Mouse (Mus musculus): ENCODE data around the gene Tmem87b. TPM values are rescaled to one million over a fixed set of nuclear protein-coding genes. Genes with fewer than 3 reads are reported as not detected.

The Tmem87b gene
- polyA plus RNA-seq, 1 experiment from 2014 or later, result 25.3 TPM

DNA sequence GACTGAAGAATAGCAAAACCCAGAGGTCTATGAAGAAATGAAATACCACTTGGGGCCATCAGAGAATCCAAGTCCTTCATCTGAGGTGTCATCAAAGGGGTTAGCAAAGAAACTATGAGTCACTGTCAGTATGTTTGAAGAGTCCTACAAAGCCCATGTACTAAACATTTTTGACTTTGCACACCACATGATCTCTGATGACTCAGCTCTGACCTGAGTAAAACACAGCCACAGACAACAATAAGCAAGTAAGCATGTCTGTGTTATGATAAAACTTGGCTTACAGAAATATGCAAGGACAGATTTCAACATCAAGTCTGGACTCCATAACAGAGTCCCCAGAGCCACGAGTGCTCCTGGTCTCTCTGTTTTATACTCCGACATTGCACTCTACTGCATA, 15.1 kb downstream of the Tmem87b start:
- H3K27me3 ChIP-seq (ENCODE audit: control insufficient read depth, insufficient read depth, low read length), result no peaks in the 10 kb centered on the region
- no peaks in the 10 kb centered on the region for H3K4me1 ChIP-seq (ENCODE audit: control insufficient read depth, insufficient read depth, low read length)
- H3K4me2 ChIP-seq (ENCODE audit: low read depth, low read length), result no peak overlapping the region
- no peaks in the 10 kb centered on the region for H3K9me3 ChIP-seq (replicated peaks; ENCODE audit: control insufficient read depth, low read length)
- ATAC-seq (replicated peaks; ENCODE audit: extremely low read depth, insufficient read depth, low FRiP score), result no peak
- H3K4me3 ChIP-seq (ENCODE audit: low read length), result no peak overlapping the region
- H3K27ac ChIP-seq (ENCODE audit: low read length), result no peak overlapping the region
- H3K9ac ChIP-seq (ENCODE audit: low read length), result no peak overlapping the region
- H3K36me3 ChIP-seq (ENCODE audit: control insufficient read depth, insufficient read depth), result peaks cover 43% of the 10 kb centered on the region
- 80% methylated on average over 2 of the region's 2 CpGs for WGBS

DNA sequence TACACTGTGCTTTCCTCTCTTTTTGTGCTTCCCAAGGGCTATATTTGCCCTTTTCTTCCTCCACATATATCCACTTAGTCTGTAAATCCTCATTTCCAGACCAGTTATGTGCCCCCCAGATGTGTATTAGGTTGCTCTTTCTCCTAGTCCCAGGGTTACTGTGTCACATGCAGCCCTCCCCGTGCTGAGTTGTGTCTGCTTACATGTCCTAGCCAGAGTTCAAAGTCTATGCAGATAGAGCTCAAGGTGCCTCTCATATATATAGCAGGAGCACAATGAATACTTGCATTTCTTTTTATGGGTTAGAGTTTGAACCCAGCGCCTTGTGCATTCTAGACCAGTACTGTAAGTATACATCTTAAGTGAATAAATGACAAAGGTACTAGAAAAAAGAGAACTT, 15.5 kb downstream of the Tmem87b start:
- H3K36me3 ChIP-seq (ENCODE audit: control insufficient read depth, insufficient read depth), result peaks cover 43% of the 10 kb centered on the region
- WGBS, result 89% methylated on average over 2 of the region's 2 CpGs

DNA sequence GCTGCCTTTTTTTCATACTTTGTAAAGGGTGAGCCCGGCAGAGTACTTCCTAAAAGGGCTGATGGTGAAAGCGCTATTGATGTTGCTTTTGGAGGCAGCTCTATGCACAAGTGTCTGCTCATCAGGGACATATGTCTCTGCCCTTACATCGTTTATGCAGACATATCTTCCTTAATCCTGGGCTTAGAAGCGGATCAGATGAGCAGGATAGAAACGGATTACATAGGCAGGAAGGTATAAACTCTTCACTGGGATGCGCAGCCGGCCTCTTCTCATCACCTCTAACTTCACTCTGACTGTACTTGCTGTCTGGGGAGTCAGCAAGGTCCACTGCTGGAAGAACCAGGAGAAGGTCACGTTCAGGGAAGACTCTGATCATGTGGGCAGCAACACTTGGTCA, 19.6 kb downstream of the Tmem87b start:
- Histone ChIP-seq H3K27me3 (ENCODE audit: control insufficient read depth, insufficient read depth, low read length) (no peaks in the 10 kb centered on the region), H3K9ac (ENCODE audit: low read length) (no peak overlapping the region), H3K4me2 (ENCODE audit: low read depth, low read length) (no peak overlapping the region), H3K4me1 (ENCODE audit: control insufficient read depth, insufficient read depth, low read length) (no peaks in the 10 kb centered on the region), H3K36me3 (ENCODE audit: control insufficient read depth, insufficient read depth) (peaks cover 27% of the 10 kb centered on the region), H3K27ac (ENCODE audit: low read length) (no peak overlapping the region), H3K4me3 (ENCODE audit: low read length) (no peak overlapping the region), H3K9me3 (replicated peaks; ENCODE audit: control insufficient read depth, low read length) (no peaks in the 10 kb centered on the region)
- ATAC-seq (replicated peaks; ENCODE audit: extremely low read depth, insufficient read depth, low FRiP score), result no peak
- WGBS, result 87% methylated on average over 8 of the region's 8 CpGs

More for the DNA sequence above, 15.5 kb downstream of the Tmem87b start:
- no peaks in the 10 kb centered on the region for H3K9me3 ChIP-seq (replicated peaks; ENCODE audit: control insufficient read depth, low read length)
- no peaks in the 10 kb centered on the region for H3K4me1 ChIP-seq (ENCODE audit: control insufficient read depth, insufficient read depth, low read length)
- ATAC-seq (replicated peaks; ENCODE audit: extremely low read depth, insufficient read depth, low FRiP score), result no peak
- H3K4me2 ChIP-seq (ENCODE audit: low read depth, low read length), result no peak overlapping the region
- no peak overlapping the region for H3K9ac ChIP-seq (ENCODE audit: low read length)
- H3K27ac ChIP-seq (ENCODE audit: low read length), result no peak overlapping the region
- H3K4me3 ChIP-seq (ENCODE audit: low read length), result no peak overlapping the region
- no peaks in the 10 kb centered on the region for H3K27me3 ChIP-seq (ENCODE audit: control insufficient read depth, insufficient read depth, low read length)

DNA sequence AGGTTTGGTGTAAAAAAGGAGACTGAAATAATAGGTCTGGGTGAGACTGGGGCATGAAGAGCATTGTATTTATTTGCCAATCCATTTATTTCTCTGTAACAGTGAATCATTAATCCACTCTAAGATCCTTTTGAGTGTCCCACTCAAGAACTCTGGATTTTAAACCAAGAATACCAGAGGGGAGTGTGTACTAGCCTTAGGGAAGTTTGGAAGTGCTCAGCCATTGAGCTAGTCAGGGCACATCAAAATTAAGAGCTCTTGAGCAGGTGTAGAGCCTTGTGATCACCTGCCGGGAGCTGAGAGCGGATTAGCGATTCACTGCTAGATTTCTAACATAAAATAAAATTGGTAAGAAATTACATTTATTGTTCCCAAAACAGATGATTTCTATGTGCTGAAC, 20.7 kb downstream of the Tmem87b start:
- peaks cover 29% of the 10 kb centered on the region for H3K36me3 ChIP-seq (ENCODE audit: control insufficient read depth, insufficient read depth)
- H3K4me2 ChIP-seq (ENCODE audit: low read depth, low read length), result no peak overlapping the region
- H3K4me3 ChIP-seq (ENCODE audit: low read length), result no peak overlapping the region
- WGBS, result 87% methylated on average over 3 of the region's 3 CpGs
- no peak for ATAC-seq (replicated peaks; ENCODE audit: extremely low read depth, insufficient read depth, low FRiP score)
- H3K9me3 ChIP-seq (replicated peaks; ENCODE audit: control insufficient read depth, low read length), result no peaks in the 10 kb centered on the region
- no peaks in the 10 kb centered on the region for H3K27me3 ChIP-seq (ENCODE audit: control insufficient read depth, insufficient read depth, low read length)
- H3K9ac ChIP-seq (ENCODE audit: low read length), result no peak overlapping the region
- H3K27ac ChIP-seq (ENCODE audit: low read length), result no peak overlapping the region
- H3K4me1 ChIP-seq (ENCODE audit: control insufficient read depth, insufficient read depth, low read length), result no peaks in the 10 kb centered on the region

- Histone ChIP-seq H3K4me2 (ENCODE audit: low read depth, low read length) (no peak overlapping the region), H3K4me3 (ENCODE audit: low read length) (no peak overlapping the region), H3K27ac (ENCODE audit: low read length) (no peak overlapping the region), H3K4me1 (ENCODE audit: control insufficient read depth, insufficient read depth, low read length) (no peaks in the 10 kb centered on the region), H3K9me3 (replicated peaks; ENCODE audit: control insufficient read depth, low read length) (no peaks in the 10 kb centered on the region), H3K27me3 (ENCODE audit: control insufficient read depth, insufficient read depth, low read length) (no peaks in the 10 kb centered on the region), H3K36me3 (ENCODE audit: control insufficient read depth, insufficient read depth) (peaks cover 25% of the 10 kb centered on the region), H3K9ac (ENCODE audit: low read length) (no peak overlapping the region)
- ATAC-seq (replicated peaks; ENCODE audit: extremely low read depth, insufficient read depth, low FRiP score), result no peak
- WGBS, result 66% methylated on average over 2 of the region's 2 CpGs
These were observed 21.6 kb downstream of the Tmem87b start for GRCm38 (mm10) chr2:128839501-128839900.

DNA sequence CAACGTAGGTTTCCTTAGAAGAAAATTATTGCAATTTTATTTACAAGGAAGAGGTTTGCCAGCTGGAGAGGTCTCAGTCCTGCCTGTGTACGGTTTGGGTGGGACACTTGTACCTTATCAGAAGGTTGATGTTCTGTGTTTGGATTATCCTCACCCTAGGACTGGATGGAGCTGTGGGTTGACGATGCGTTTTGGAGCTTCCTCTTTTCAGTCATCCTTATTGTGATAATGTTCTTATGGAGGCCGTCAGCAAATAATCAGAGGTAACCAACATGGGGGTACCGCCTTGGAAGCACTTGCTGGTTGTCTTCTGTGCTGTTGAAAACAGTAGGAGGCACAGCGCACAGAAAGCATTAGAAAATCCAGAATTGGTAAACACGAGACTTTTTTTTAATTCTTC, 24.5 kb downstream of the Tmem87b start:
- ATAC-seq (replicated peaks; ENCODE audit: extremely low read depth, insufficient read depth, low FRiP score), result no peak
- no peak overlapping the region for H3K27ac ChIP-seq (ENCODE audit: low read length)
- H3K9ac ChIP-seq (ENCODE audit: low read length), result no peak overlapping the region
- no peaks in the 10 kb centered on the region for H3K27me3 ChIP-seq (ENCODE audit: control insufficient read depth, insufficient read depth, low read length)
- peaks cover 25% of the 10 kb centered on the region for H3K36me3 ChIP-seq (ENCODE audit: control insufficient read depth, insufficient read depth)
- H3K4me1 ChIP-seq (ENCODE audit: control insufficient read depth, insufficient read depth, low read length), result no peaks in the 10 kb centered on the region
- H3K9me3 ChIP-seq (replicated peaks; ENCODE audit: control insufficient read depth, low read length), result no peaks in the 10 kb centered on the region
- 85% methylated on average over 8 of the region's 8 CpGs for WGBS
- no peak overlapping the region for H3K4me2 ChIP-seq (ENCODE audit: low read depth, low read length)
- no peak overlapping the region for H3K4me3 ChIP-seq (ENCODE audit: low read length)

DNA sequence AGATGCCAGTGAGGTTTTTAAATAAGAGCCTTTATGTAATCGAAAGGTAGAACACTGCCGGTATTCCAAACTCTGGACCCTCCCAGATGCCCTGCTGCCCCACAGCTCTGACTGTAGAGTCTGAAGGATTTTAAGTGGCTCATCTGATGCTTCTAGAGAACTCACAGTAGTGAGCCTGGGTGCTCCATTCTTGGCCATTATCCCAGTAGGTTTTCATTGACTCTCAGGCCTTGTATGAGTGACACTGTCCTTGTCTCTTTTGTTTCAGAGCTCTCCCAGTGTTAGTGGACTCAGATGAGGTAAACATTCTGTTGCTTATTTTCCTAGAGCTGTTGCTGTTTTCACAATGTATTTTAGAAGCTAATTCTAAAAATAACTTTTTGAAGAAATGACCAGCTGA, 32.1 kb downstream of the Tmem87b start:
- H3K4me1 ChIP-seq (ENCODE audit: control insufficient read depth, insufficient read depth, low read length), result peaks cover 13% of the 10 kb centered on the region
- ATAC-seq (replicated peaks; ENCODE audit: extremely low read depth, insufficient read depth, low FRiP score), result peak; percentile 78
- H3K9me3 ChIP-seq (replicated peaks; ENCODE audit: control insufficient read depth, low read length), result no peaks in the 10 kb centered on the region
- H3K4me3 ChIP-seq (ENCODE audit: low read length), result no peak overlapping the region
- H3K36me3 ChIP-seq (ENCODE audit: control insufficient read depth, insufficient read depth), result peaks cover 14% of the 10 kb centered on the region
- H3K4me2 ChIP-seq (ENCODE audit: low read depth, low read length), result no peak overlapping the region
- no peak overlapping the region for H3K9ac ChIP-seq (ENCODE audit: low read length)
- peak overlapping the region; percentile 28 for H3K27ac ChIP-seq (ENCODE audit: low read length)
- WGBS, result 53% methylated on average over 2 of the region's 2 CpGs
- no peaks in the 10 kb centered on the region for H3K27me3 ChIP-seq (ENCODE audit: control insufficient read depth, insufficient read depth, low read length)

- no peaks in the 10 kb centered on the region for H3K4me1 ChIP-seq (ENCODE audit: control insufficient read depth, insufficient read depth, low read length)
- no peak overlapping the region for H3K4me3 ChIP-seq (ENCODE audit: low read length)
- H3K4me2 ChIP-seq (ENCODE audit: low read depth, low read length), result no peak overlapping the region
- ATAC-seq (replicated peaks; ENCODE audit: extremely low read depth, insufficient read depth, low FRiP score), result no peak
- H3K9me3 ChIP-seq (replicated peaks; ENCODE audit: control insufficient read depth, low read length), result no peaks in the 10 kb centered on the region
- H3K36me3 ChIP-seq (ENCODE audit: control insufficient read depth, insufficient read depth), result peaks cover 6% of the 10 kb centered on the region; the same call in 1 of the 2 replicates
- no peak overlapping the region for H3K27ac ChIP-seq (ENCODE audit: low read length)
- 74% methylated on average over 1 of the region's 1 CpGs for WGBS
- no peaks in the 10 kb centered on the region for H3K27me3 ChIP-seq (ENCODE audit: control insufficient read depth, insufficient read depth, low read length)
- H3K9ac ChIP-seq (ENCODE audit: low read length), result no peak overlapping the region
These were observed 38.8 kb downstream of the Tmem87b start for GRCm38 (mm10) chr2:128856673-128857072.

DNA sequence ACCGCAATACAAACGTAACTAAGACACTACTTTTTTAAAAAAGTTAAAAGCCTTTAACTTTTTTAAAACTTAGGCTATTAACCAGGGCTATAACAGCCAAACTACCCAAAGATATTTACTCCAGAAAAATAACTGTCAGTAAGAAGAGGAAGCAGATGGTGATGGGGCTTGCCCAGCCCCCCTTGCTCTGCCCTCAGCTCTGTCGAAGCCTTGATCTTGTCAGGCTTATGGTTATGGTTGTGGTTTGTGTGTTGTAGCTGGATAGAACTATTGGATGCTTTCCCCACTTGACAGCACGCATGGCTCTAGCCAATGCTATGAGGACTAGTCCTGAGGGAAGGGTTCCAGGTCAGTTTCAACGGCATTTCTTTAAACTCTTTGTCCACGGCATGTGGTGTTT, 41.0 kb downstream of the Tmem87b start:
- peaks cover 7% of the 10 kb centered on the region; the same call in 1 of the 2 replicates for H3K27me3 ChIP-seq (ENCODE audit: control insufficient read depth, insufficient read depth, low read length)
- 0 out of 2 replicates have a peak, but pooled peaks cover 2% of the 10 kb centered on the region for H3K4me1 ChIP-seq (ENCODE audit: control insufficient read depth, insufficient read depth, low read length)
- 89% methylated on average over 6 of the region's 6 CpGs for WGBS
- no peaks in the 10 kb centered on the region for H3K36me3 ChIP-seq (ENCODE audit: control insufficient read depth, insufficient read depth)
- no peaks in the 10 kb centered on the region for H3K9me3 ChIP-seq (replicated peaks; ENCODE audit: control insufficient read depth, low read length)
- no peak overlapping the region for H3K27ac ChIP-seq (ENCODE audit: low read length)
- no peak for ATAC-seq (replicated peaks; ENCODE audit: extremely low read depth, insufficient read depth, low FRiP score)
- no peak overlapping the region for H3K9ac ChIP-seq (ENCODE audit: low read length)
- H3K4me2 ChIP-seq (ENCODE audit: low read depth, low read length), result no peak overlapping the region
- no peak overlapping the region for H3K4me3 ChIP-seq (ENCODE audit: low read length)

DNA sequence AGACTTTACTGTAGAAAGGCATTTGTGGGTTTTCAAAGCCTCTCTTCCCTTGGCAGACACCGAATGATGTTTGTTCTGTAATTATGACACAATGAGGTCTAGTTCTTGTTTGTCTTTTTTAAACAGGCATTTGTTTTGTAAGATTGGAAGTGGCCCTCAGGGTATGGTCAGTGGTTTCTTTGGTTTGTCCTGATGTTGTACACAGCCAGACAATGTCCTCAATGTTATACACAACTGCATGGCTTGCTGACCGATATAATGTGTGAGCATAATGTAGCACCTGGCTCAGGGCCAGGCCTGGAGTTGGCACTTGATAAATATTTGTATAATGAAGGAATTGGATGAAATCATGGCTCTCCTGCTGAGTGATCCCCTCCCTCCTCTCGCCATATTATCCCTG, 41.9 kb downstream of the Tmem87b start:
- H3K9ac ChIP-seq (ENCODE audit: low read length), result no peak overlapping the region
- no peaks in the 10 kb centered on the region for H3K9me3 ChIP-seq (replicated peaks; ENCODE audit: control insufficient read depth, low read length)
- peaks cover 10% of the 10 kb centered on the region for H3K27me3 ChIP-seq (ENCODE audit: control insufficient read depth, insufficient read depth, low read length)
- no peaks in the 10 kb centered on the region for H3K36me3 ChIP-seq (ENCODE audit: control insufficient read depth, insufficient read depth)
- H3K4me1 ChIP-seq (ENCODE audit: control insufficient read depth, insufficient read depth, low read length), result 0 out of 2 replicates have a peak, but pooled peaks cover 2% of the 10 kb centered on the region
- ATAC-seq (replicated peaks; ENCODE audit: extremely low read depth, insufficient read depth, low FRiP score), result no peak
- H3K4me2 ChIP-seq (ENCODE audit: low read depth, low read length), result no peak overlapping the region
- H3K4me3 ChIP-seq (ENCODE audit: low read length), result no peak overlapping the region
- 59% methylated on average over 3 of the region's 3 CpGs for WGBS
- H3K27ac ChIP-seq (ENCODE audit: low read length), result no peak overlapping the region
